Mouse (Mus musculus) heart, adult 11 months (tissue): ENCODE measurements around the gene Papola.

Source experiments
- DNase-seq: peaks from one replicate; pipeline ENCODE4 v3.0.0; 2022

Gene Papola

DNA sequence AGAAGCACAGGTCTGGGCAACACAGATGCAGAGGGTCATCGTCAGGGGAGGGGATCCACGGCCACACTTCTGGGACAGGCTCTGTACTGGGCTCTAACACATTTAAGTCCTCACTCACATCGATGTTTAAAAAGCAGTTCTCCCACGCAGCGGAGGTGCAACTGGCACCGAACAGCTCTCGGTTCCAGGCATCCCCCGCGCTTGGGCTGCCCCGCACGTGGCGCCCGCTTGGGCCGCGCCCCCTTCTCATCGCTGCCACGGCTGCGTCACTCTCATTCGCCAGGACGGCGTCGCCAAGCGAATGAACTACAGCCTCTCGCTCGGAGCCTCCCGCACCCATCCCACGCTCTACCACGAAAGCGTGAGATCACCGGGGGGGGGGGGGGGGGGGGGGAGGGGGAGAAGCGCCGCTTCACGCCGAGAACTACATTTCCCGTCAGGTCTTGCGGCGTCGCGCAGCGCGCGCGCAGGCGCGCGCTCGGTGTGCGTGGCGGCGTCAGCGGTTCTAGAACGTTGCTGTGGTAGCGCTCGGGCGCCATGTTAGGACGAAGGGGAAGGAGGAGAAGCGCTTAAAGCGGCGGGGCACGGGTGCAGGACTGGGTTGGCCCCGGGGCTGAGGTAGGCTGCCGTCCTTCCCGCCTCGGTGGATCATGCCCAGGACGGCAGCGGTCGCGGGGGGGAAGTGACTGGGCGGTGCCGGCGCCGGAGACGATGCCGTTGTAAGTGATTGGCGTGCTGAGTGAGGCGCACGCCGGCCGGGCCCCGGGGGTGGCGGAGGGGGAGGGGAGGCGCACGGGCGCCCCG lies at the start of gene Papola:
TSS of gene Papola (plus strand) at position 499 of the 804 bp plus-strand sequence.
- DNase-seq = peak; percentile 99

GRCm38 (mm10) chr12:105735226-105735888 lies 49.1 kb upstream of the Papola start:
- no peak for DNase-seq

GRCm38 (mm10) chr12:105735889-105736251 lies 48.6 kb upstream of the Papola start:
- DNase-seq = no peak

- DNase-seq = peak; percentile 85
These were observed 46.0 kb upstream of the Papola start for GRCm38 (mm10) chr12:105738316-105739096.

DNA sequence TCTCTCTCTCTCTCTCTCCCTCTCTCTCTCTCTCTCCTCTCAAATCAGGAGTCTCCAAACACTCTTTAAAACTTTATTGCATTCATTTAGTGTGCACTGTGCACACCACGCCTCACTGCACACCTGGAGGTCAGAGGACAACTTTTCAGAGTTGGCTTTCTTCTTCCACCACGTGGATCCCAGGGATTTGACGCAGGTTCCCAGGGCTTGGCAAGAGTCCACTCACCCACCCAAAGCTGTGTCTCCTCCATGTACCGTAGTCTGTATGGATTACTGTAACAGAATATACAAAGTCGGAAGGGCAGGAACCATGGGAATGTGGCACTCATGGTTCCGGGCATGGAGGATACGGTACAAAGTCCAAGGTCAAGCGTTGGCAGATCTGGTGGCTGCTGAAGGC lies 44.8 kb upstream of the Papola start:
- DNase-seq = peak; percentile 64

GRCm38 (mm10) chr12:105748114-105748513 lies 36.4 kb upstream of the Papola start:
- no peak for DNase-seq

GRCm38 (mm10) chr12:105753813-105754212 lies 30.7 kb upstream of the Papola start:
- DNase-seq = peak; percentile 62

- DNase-seq = peak; percentile 78
These were observed 26.5 kb upstream of the Papola start for GRCm38 (mm10) chr12:105757816-105758497.

DNA sequence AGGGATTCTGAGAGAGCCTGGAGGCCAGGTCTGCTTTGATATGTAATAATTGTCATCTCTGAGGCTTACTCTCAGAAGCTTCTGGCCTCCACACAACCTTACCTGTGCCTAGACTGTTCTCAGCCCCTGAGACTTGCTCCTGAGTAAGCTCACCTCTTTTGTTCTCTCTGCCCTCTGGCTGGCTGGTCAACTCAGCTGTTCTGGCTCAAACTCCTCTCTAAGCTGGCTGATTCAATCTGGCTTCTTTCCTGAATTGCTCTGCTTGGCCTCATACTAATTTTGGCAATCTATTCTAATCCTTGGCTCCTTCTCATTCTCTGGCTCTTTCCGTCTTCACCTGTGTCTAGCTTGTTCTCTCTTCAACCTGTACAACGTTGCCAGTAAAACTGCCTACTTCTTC lies 25.6 kb upstream of the Papola start:
- DNase-seq = peak; percentile 78

- peak; percentile 67 for DNase-seq
These were observed 24.5 kb upstream of the Papola start for GRCm38 (mm10) chr12:105759849-105760478.

GRCm38 (mm10) chr12:105761171-105761570 lies 23.3 kb upstream of the Papola start:
- DNase-seq = no peak

GRCm38 (mm10) chr12:105761629-105762028 lies 22.9 kb upstream of the Papola start:
- no peak for DNase-seq

DNA sequence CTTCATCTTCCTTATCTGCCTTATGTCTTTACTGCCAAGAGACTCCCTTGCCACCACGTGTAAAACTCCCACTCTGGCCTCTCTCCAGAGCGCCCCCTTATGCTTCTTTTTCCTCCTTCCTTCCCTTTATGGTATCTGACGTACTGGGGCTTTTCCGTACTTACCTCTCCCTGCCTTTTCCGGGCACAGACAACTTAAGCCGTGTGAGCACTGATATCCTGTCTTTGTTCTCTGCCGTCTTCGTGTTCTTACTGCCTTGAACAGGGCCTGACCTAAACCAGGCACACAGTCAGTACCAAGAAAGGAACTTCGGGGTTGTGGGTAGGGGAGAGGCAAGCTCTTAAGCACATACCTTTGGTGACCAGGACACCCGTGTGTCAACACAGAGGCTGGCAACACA lies 14.8 kb upstream of the Papola start:
- no peak for DNase-seq

GRCm38 (mm10) chr12:105774871-105775270 lies 9.6 kb upstream of the Papola start:
- DNase-seq = no peak

DNA sequence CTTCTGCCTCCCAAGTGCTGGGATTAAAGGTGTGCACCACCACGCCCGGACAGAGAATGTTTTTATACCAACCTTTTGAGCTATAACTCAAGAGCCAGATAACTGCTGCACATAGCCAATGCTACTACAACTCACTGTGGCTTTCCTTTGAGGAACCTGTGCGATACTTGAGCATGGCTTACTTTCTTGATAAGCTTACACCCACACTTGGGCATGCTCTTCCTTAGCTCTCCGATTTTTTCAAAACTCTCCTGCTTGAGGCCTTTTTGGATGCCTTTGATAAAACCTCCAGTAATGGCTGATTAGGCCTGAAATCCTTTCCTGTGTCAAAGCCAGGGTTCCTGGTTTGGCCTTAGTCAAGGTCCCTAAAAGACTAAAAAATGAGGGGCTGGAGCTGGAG lies 6.8 kb upstream of the Papola start:
- no peak for DNase-seq

- DNase-seq = peak; percentile 98
These were observed 693 bp downstream of the Papola start for GRCm38 (mm10) chr12:105785000-105785774.

DNA sequence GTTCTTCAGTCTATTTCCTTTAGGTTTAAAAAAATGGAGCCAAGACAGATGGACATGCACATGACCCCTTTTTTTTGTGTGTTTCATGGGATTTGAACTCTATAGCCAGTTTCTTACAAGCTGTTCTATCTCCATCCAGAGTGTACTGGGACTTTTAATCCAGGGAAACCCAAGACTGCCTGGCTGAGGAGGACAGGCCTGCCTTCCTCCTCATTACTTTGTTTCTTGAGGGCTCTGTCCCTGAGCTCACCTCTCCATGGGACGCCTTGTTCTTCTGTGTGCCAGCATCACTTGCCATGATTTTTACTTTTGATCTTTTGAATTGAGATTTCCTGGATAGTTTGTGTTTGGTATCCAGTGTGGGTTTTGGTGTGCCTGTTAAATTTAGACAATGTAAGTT lies 1.6 kb downstream of the Papola start:
- DNase-seq = peak; percentile 68

- DNase-seq = peak; percentile 76
These were observed 3.1 kb downstream of the Papola start for GRCm38 (mm10) chr12:105787626-105788025.

DNA sequence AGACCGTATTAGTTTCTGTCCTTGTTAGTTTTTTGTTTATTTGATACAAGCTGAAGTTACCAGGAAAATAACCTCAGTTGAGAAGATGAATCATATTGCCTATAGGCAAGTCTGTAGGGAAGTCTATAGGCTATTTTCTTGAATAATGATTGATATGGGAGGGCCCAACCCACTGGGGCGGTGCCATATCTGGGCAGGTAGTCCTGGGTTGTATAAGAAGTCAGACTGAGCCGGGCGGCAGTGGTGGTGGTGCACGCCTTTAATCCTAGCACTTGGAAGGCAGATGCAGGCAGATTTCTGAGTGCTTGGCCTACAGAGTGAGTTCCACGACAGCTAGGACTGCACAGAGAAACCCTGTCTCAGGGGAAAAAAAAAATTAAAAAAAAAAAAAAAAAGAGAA lies 5.4 kb downstream of the Papola start:
- DNase-seq = no peak

- DNase-seq = no peak
These were observed 10.4 kb downstream of the Papola start for GRCm38 (mm10) chr12:105794896-105795295.

GRCm38 (mm10) chr12:105798001-105798400 lies 13.5 kb downstream of the Papola start:
- DNase-seq = no peak

GRCm38 (mm10) chr12:105805790-105806189 lies 21.3 kb downstream of the Papola start:
- no peak for DNase-seq
